Mouse (Mus musculus) liver, embryonic 14.5 days (tissue): ENCODE results near the gene Polm. TPM values are rescaled to one million over a fixed set of nuclear protein-coding genes. Genes with fewer than 3 reads are reported as not detected.
A peak's percentile ranks its signal among the peaks of the same experiment; 100 is the strongest.

ENCODE experiments used
- ATAC-seq: fragments of 200-750 bp; cut with Nextera tagmentation; 2 replicates; pipeline ENCODE4 v1.8.0; 2017; ENCODE audit warnings: moderate number of reproducible peaks, mild to moderate bottlenecking, moderate library complexity; ENCODE audit not compliant: insufficient read depth
- DNase-seq, 3 experiments: peaks; one replicate each; pipeline ENCODE4 v3.0.0-alpha.2; 2012 to 2013; ENCODE audit warnings: low read depth in 3 of 3, low spot score in 3 of 3
- H3K27ac ChIP-seq: fragments of 300-500 bp; sonication (generic); 2 replicates; pipeline ENCODE4 v1.5.1; 2014; ENCODE audit warnings: moderate library complexity, mild to moderate bottlenecking, control low read depth, inconsistent platforms
- H3K27me3 ChIP-seq: fragments of 300-500 bp; sonication (generic); 2 replicates; pipeline ENCODE4 v1.6.1; 2014; ENCODE audit warnings: mild to moderate bottlenecking, low read length, moderate library complexity; ENCODE audit not compliant: control insufficient read depth, insufficient read depth
- H3K36me3 ChIP-seq: fragments of 300-500 bp; sonication (generic); replicated peaks from 2 replicates; pipeline ENCODE4 v1.6.1; 2014; ENCODE audit warnings: low read depth; ENCODE audit not compliant: control insufficient read depth, insufficient read depth
- H3K4me1 ChIP-seq, 2 experiments: fragments of 200-500 bp in 1 of 2; fragments of 300-500 bp in 1 of 2; sonication (generic) in 1 of 2; replicated peaks; 2 replicates each; pipeline ENCODE4 v1.6.1; 2012 to 2014; ENCODE audit warnings: antibody characterized with exemption in 1 of 2, inconsistent platforms in 1 of 2, low read length in 1 of 2; ENCODE audit not compliant: control insufficient read depth in 2 of 2, insufficient read depth in 2 of 2
- H3K4me2 ChIP-seq: fragments of 300-500 bp; sonication (generic); 2 replicates; pipeline ENCODE4 v1.6.1; 2014; ENCODE audit warnings: low read depth, mild to moderate bottlenecking, control low read depth, moderate library complexity
- H3K4me3 ChIP-seq, 2 experiments: fragments of 200-500 bp in 1 of 2; fragments of 300-500 bp in 1 of 2; sonication (generic) in 1 of 2; 2 replicates each; pipeline ENCODE4 v1.5.1; 2012 to 2014; ENCODE audit warnings: low read depth in 2 of 2, low read length in 2 of 2, mild to moderate bottlenecking in 2 of 2, control low read depth in 1 of 2, inconsistent platforms in 1 of 2, moderate library complexity in 1 of 2; ENCODE audit not compliant: insufficient read depth in 1 of 2
- H3K9ac ChIP-seq: fragments of 300-500 bp; sonication (generic); replicated peaks from 2 replicates; pipeline ENCODE4 v1.6.1; 2014; ENCODE audit warnings: mild to moderate bottlenecking, control low read depth, moderate library complexity
- H3K9me3 ChIP-seq: fragments of 300-500 bp; sonication (generic); 2 replicates; pipeline ENCODE4 v1.6.1; 2016; ENCODE audit warnings: low read length, mixed read lengths; ENCODE audit not compliant: control insufficient read depth
- CTCF ChIP-seq: IDR thresholded peaks from 2 replicates; pipeline ENCODE4 v1.5.1; 2016; ENCODE audit warnings: antibody characterized with exemption, low read depth, control low read depth
- EP300 ChIP-seq: IDR thresholded peaks from 2 replicates; pipeline ENCODE4 v1.6.1; 2016; ENCODE audit warnings: antibody characterized with exemption, low read depth
- WGBS: fragments of 180-500 bp; shearing (Covaris S2); extraction: QIAGEN DNeasy Blood & Tissue Kit; methylation state at CpG from one replicate; pipeline ENCODE4 v1.1.7; 2014; ENCODE audit not compliant: insufficient replicate concordance; 5-methylcytosine and 5-hydroxymethylcytosine counted together
- polyA plus RNA-seq, 2 experiments: library from polyadenylated mRNA; depleted of rRNA in 1 of 2; stranded (reverse) in 1 of 2; unstranded in 1 of 2; fragments of >200 nt; fragmentation: Nextera tagmentation in 1 of 2; extraction: Ambion mirVana in 1 of 2; gene quantifications; 2 replicates each; pipeline versions ENCODE4 v1.2.1 to v1.2.3; 2012 to 2014

The Polm gene
- polyA plus RNA-seq, 2 experiments = 1.5 to 4.1 TPM

DNA sequence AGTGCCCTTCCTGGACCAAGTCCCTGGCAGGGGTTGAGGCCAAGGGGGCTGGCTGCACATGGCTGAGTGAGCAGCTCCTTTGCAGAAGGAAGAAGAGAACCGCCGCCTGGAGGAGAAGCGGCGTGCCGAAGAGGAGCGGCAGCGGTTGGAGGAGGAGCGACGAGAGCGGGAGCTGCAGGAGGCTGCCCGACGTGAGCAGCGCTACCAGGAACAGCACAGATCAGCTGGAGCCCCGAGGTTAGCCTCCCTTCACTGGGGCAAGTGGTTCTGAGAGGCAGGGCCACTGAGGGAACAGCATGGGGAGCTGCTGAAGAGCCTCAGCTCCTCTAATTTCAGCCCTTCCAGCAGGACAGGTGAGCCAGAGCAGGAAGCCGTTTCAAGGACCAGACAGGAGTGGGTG is 40.9 kb downstream of the Polm start:
- WGBS = 82% methylated on average over 15 of the region's 15 CpGs
- Histone ChIP-seq H3K27ac (no peak overlapping the region), H3K36me3 (peaks cover 37% of the 10 kb centered on the region), H3K4me2 (no peak overlapping the region), H3K9ac (no peak overlapping the region), H3K9me3 (no peaks in the 10 kb centered on the region), H3K4me1 (no peaks in the 10 kb centered on the region), H3K4me3 (no peak overlapping the region), H3K27me3 (no peaks in the 10 kb centered on the region)
- no peak for TF ChIP-seq EP300
- TF ChIP-seq CTCF = no peak
- no peak for ATAC-seq
- DNase-seq = no peak

DNA sequence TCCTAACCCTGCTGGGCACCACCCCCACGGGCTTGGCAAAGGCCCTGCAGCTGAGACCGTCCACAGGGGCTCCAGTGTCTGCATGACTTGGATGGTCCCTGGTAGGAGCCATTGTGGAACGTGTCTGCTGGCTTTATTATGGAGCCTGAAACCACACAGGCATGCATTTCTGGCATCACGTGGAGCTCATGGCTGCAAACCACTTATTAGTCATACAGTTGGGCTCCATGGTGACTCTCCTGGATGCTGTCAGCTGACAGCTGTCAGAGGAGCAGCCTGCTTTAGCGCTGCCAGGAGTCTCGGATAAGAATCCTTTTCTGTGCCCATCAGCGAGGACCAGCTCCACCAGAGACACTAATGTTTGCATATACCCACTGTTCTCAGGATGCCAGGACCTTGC is 42.1 kb downstream of the Polm start:
- 75% methylated on average over 7 of the region's 7 CpGs for WGBS
- DNase-seq = no peak

DNA sequence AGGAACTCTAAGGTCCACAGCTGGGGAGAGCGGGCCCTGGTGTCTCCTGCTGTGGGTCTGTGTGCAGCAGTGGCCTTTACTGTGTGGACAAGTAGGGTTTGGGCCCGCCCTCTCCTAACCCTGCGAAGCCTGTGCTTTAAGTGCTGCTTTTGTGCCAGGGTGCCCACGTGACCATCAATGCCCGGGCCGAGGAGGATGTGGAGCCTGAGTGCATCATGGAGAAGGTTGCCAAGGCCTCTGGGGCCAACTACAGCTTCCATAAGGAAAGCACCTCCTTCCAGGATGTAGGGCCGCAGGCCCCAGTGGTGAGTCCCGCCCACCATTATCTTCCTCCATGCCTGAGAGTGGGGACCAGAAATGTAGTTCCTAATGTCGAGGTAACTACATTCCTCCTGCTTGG is 42.5 kb downstream of the Polm start:
- H3K9me3 ChIP-seq = no peaks in the 10 kb centered on the region
- H3K36me3 ChIP-seq = peaks cover 39% of the 10 kb centered on the region
- no peak for TF ChIP-seq CTCF
- no peak for TF ChIP-seq EP300
- H3K4me3 ChIP-seq = no peak overlapping the region
- no peak overlapping the region for H3K4me2 ChIP-seq
- 78% methylated on average over 9 of the region's 9 CpGs for WGBS
- no peak overlapping the region for H3K9ac ChIP-seq
- H3K27ac ChIP-seq = no peak overlapping the region
- H3K4me1 ChIP-seq = no peaks in the 10 kb centered on the region
- DNase-seq (no peak), ATAC-seq (no peak)
- no peaks in the 10 kb centered on the region for H3K27me3 ChIP-seq

More for the DNA sequence above, 42.1 kb downstream of the Polm start:
- H3K4me3 ChIP-seq = no peak overlapping the region
- no peak for ATAC-seq
- no peaks in the 10 kb centered on the region for H3K27me3 ChIP-seq
- peaks cover 39% of the 10 kb centered on the region for H3K36me3 ChIP-seq
- no peaks in the 10 kb centered on the region for H3K9me3 ChIP-seq
- no peak overlapping the region for H3K9ac ChIP-seq
- H3K4me1 ChIP-seq = no peaks in the 10 kb centered on the region
- H3K4me2 ChIP-seq = no peak overlapping the region
- TF ChIP-seq EP300 (no peak), CTCF (no peak)
- no peak overlapping the region for H3K27ac ChIP-seq

DNA sequence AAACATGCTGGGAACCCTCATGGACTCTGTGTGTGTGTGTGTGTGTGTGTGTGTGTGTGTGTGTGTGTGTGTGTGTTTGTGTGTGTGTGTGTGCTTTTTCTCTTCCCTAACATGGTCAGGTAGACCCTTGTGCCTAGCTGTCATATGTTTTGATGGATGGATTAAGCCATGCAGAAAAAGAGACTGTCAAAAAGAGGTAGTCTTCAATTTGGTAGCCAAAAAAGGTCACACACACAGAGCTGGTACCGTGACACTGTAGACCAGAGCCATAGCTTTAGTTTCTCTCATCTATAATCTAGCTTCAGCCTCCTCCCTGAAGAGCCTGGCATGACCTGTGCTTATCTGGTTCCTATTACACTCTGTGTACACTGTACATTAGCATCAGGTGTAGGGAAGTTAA is 47.4 kb downstream of the Polm start:
- H3K9me3 ChIP-seq = no peaks in the 10 kb centered on the region
- no peak overlapping the region for H3K27ac ChIP-seq
- H3K4me3 ChIP-seq = no peak overlapping the region
- WGBS = 100% methylated on average over 1 of the region's 1 CpGs
- H3K9ac ChIP-seq = no peak overlapping the region
- ATAC-seq = no peak
- H3K36me3 ChIP-seq = peaks cover 17% of the 10 kb centered on the region
- no peak overlapping the region for H3K4me2 ChIP-seq
- DNase-seq = no peak
- TF ChIP-seq CTCF = no peak
- TF ChIP-seq EP300 = no peak
- peaks cover 17 to 22% of the 10 kb centered on the region in 2 experiments for H3K4me1 ChIP-seq
- H3K27me3 ChIP-seq = no peaks in the 10 kb centered on the region

DNA sequence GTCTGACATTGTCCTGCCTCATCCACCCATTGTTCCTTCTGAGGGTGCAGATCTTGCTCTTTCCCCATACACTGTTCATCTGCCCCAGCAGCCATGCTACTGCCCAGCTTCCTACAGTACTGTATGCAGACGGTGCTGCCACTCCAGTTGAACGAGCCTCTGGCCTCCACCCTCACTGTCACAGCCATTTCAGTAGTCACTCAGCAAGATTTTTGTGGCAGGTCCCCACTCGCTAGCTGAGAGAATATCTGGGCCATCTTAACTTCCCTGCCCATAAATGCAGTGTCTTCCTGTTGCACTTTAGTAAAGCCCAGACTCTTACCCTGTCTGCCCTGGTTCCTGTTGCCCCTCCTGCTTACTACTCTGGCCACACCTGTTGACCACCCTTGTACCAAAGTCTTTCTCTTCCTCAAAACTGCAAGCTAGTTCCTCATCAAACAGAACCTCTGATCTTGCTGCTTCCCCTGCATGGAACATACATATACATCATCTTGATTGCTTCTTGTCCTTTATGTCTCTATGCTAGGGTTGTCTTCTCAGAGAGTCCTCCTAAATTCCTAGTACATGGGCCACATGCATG is 48.0 kb downstream of the Polm start:
- peak overlapping the region; percentile 99 for H3K4me2 ChIP-seq
- H3K9ac ChIP-seq = peak overlapping the region; percentile 96
- peaks cover 11% of the 10 kb centered on the region for H3K36me3 ChIP-seq
- TF ChIP-seq CTCF = no peak
- TF ChIP-seq EP300 = no peak
- DNase-seq (no peak), ATAC-seq (no peak)
- peaks cover 17 to 22% of the 10 kb centered on the region in 2 experiments for H3K4me1 ChIP-seq
- H3K9me3 ChIP-seq = no peaks in the 10 kb centered on the region
- H3K27me3 ChIP-seq = no peaks in the 10 kb centered on the region
- H3K27ac ChIP-seq = peak overlapping the region; percentile 97
- H3K4me3 ChIP-seq = peak overlapping the region; percentile 75 to 82
- 33% methylated on average over 3 of the region's 3 CpGs for WGBS
